Mouse (Mus musculus) inflammation-experienced regulatory T-cells, adult 6 months (primary cell): ENCODE results near the gene Agtpbp1. TPM values are rescaled to one million over a fixed set of nuclear protein-coding genes. Genes with fewer than 3 reads are reported as not detected.
"Not testable (repeated sequence)": the region's sequence is repeated elsewhere in the genome, so short reads cannot be mapped to it uniquely, and the experiment has no call there.

Source experiments
- ATAC-seq: one replicate; pipeline ENCODE4 v1.8.0; 2017
- polyA plus RNA-seq, 3 experiments: library from polyadenylated mRNA; unstranded; fragments of 100-300 nt; shearing (Covaris generic); gene quantifications; one replicate each; pipeline ENCODE4 v1.2.1; 2017

The Agtpbp1 gene
- polyA plus RNA-seq, 3 experiments from 2014 or later, result 18.0 to 23.2 (median 18.3) TPM

GRCm38 (mm10) chr13:59480599-59481483, 104.2 kb downstream of the Agtpbp1 start:
- no peak for ATAC-seq

- ATAC-seq, result not testable (repeated sequence)
Observed at GRCm38 (mm10) chr13:59477928-59478327, 107.1 kb downstream of the Agtpbp1 start.

- ATAC-seq, result no peak
Observed at GRCm38 (mm10) chr13:59477451-59477850, 107.6 kb downstream of the Agtpbp1 start.

GRCm38 (mm10) chr13:59474973-59475372, 110.1 kb downstream of the Agtpbp1 start:
- no peak for ATAC-seq

GRCm38 (mm10) chr13:59473341-59473740, 111.7 kb downstream of the Agtpbp1 start:
- no peak for ATAC-seq

- no peak for ATAC-seq
Observed at GRCm38 (mm10) chr13:59472222-59472621, 112.8 kb downstream of the Agtpbp1 start.

GRCm38 (mm10) chr13:59469701-59470100, 115.3 kb downstream of the Agtpbp1 start:
- ATAC-seq, result no peak

- ATAC-seq, result no peak
Observed at GRCm38 (mm10) chr13:59468181-59468802, 116.7 kb downstream of the Agtpbp1 start.

GRCm38 (mm10) chr13:59467591-59467990, 117.4 kb downstream of the Agtpbp1 start:
- no peak for ATAC-seq

GRCm38 (mm10) chr13:59460958-59461357, 124.1 kb downstream of the Agtpbp1 start:
- no peak for ATAC-seq

- peak; percentile 68 for ATAC-seq
Observed at GRCm38 (mm10) chr13:59456203-59456602, 128.8 kb downstream of the Agtpbp1 start.

- ATAC-seq, result no peak
Observed at GRCm38 (mm10) chr13:59454001-59454785, 130.8 kb downstream of the Agtpbp1 start.

- no peak for ATAC-seq
Observed at GRCm38 (mm10) chr13:59453582-59453981, 131.4 kb downstream of the Agtpbp1 start.

GRCm38 (mm10) chr13:59453045-59453444, 132.0 kb downstream of the Agtpbp1 start:
- no peak for ATAC-seq

GRCm38 (mm10) chr13:59450840-59451239, 134.2 kb downstream of the Agtpbp1 start:
- no peak for ATAC-seq

- no peak for ATAC-seq
Observed at GRCm38 (mm10) chr13:59447130-59447529, 137.9 kb downstream of the Agtpbp1 start.

- ATAC-seq, result no peak
Observed at GRCm38 (mm10) chr13:59445179-59445578, 139.8 kb downstream of the Agtpbp1 start.

GRCm38 (mm10) chr13:59444371-59444770, 140.7 kb downstream of the Agtpbp1 start:
- no peak for ATAC-seq

GRCm38 (mm10) chr13:59439683-59440082, 145.3 kb downstream of the Agtpbp1 start:
- ATAC-seq, result no peak

- no peak for ATAC-seq
Observed at GRCm38 (mm10) chr13:59434554-59434953, 150.5 kb downstream of the Agtpbp1 start.

- ATAC-seq, result no peak
Observed at GRCm38 (mm10) chr13:59431124-59431864, 153.7 kb downstream of the Agtpbp1 start.

GRCm38 (mm10) chr13:59429369-59429768, 155.7 kb downstream of the Agtpbp1 start:
- no peak for ATAC-seq
